Comparison of ENCODE assay signal across 23 mouse cellular contexts in genomic region chr10:60273382-60273781, GRCm38 (mm10). TPM values are rescaled to one million over a fixed set of nuclear protein-coding genes. Genes with fewer than 3 reads are reported as not detected.
A peak's percentile ranks its signal among the peaks of the same experiment; 100 is the strongest.
DNase-seq lines count a peak whose midpoint lies in the region; ATAC-seq and TF ChIP-seq lines count a peak whose summit lies in the region.
"Had no signal": no experiment of that assay in that cellular context is flagged by ENCODE, and none has a peak within 500 bp of the region (broad histone marks: within the 10 kb centered on the region; RNA-seq: fewer than 3 reads in every experiment).

No protein-coding gene starts in this region.

- H3K27ac ChIP-seq in heart, embryonic 12.5 days (ENCODE audit: poor library complexity, severe bottlenecking), result no peak overlapping the region
- H3K27ac ChIP-seq in stomach, embryonic 16.5 days (ENCODE audit: low read length), result no peak overlapping the region
- H3K27ac ChIP-seq in stomach, postnatal 0 days (replicated peaks), result no peak overlapping the region
- H3K27ac ChIP-seq in macrophage, result peak overlapping the region; percentile 100
- H3K27ac ChIP-seq: forebrain, embryonic 13.5 days; hindbrain, embryonic 10.5 days; kidney, embryonic 15.5 days; midbrain, embryonic 10.5 days; midbrain, embryonic 15.5 days had no signal

- no peak for TF ChIP-seq EP300 in stomach, postnatal 0 days (optimal IDR thresholded peaks at IDR 0.05)

- H3K9me3 ChIP-seq in heart, embryonic 12.5 days (replicated peaks), result no peaks in the 10 kb centered on the region
- no peaks in the 10 kb centered on the region for H3K9me3 ChIP-seq in stomach, embryonic 16.5 days (replicated peaks; ENCODE audit: control insufficient read depth, low read length)
- H3K9me3 ChIP-seq in stomach, postnatal 0 days (ENCODE audit: control insufficient read depth, low read length), result no peaks in the 10 kb centered on the region
- H3K9me3 ChIP-seq: forebrain, embryonic 13.5 days; hindbrain, embryonic 10.5 days; kidney, embryonic 15.5 days; midbrain, embryonic 10.5 days; midbrain, embryonic 15.5 days had no signal

- DNase-seq in heart, adult 11 months, result peak; percentile 96
- DNase-seq in stomach, postnatal 0 days (ENCODE audit: low spot score), result no peak
- DNase-seq in adrenal gland, adult 2 months, result no peak
- DNase-seq in embryo, embryonic 11 days, result no peak
- DNase-seq: adrenal gland, postnatal 36 days; cerebellum, adult 11 months; cerebellum, adult 9-11 months; gastrocnemius, postnatal 36 days; heart, postnatal 14 days; kidney, adult 18-20 months; kidney, postnatal 25 days; right cerebral cortex, postnatal 25 days; spleen, adult 18-20 months; thymus, postnatal 4 days had no signal

- no peaks in the 10 kb centered on the region for H3K27me3 ChIP-seq in heart, embryonic 12.5 days (replicated peaks)
- H3K27me3 ChIP-seq in stomach, embryonic 16.5 days (ENCODE audit: control insufficient read depth, insufficient read depth, low read length), result no peaks in the 10 kb centered on the region
- no peaks in the 10 kb centered on the region for H3K27me3 ChIP-seq in stomach, postnatal 0 days (ENCODE audit: control insufficient read depth, insufficient read depth, low read length)
- H3K27me3 ChIP-seq: forebrain, embryonic 13.5 days; kidney, embryonic 15.5 days; midbrain, embryonic 15.5 days had no signal

- 54% methylated on average over 6 of the region's 6 CpGs for WGBS in heart, embryonic 12.5 days
- WGBS in stomach, embryonic 16.5 days, result 50% methylated on average over 6 of the region's 6 CpGs
- WGBS in stomach, postnatal 0 days, result 55% methylated on average over 6 of the region's 6 CpGs
- 7% methylated on average over 5 of the region's 6 CpGs for WGBS in macrophage (ENCODE audit: missing documents)

- peaks cover 77% of the 10 kb centered on the region for H3K79me2 ChIP-seq in macrophage (ENCODE audit: inconsistent target)

- no peaks in the 10 kb centered on the region for H3K36me3 ChIP-seq in heart, embryonic 12.5 days
- no peaks in the 10 kb centered on the region for H3K36me3 ChIP-seq in stomach, embryonic 16.5 days (ENCODE audit: control insufficient read depth, insufficient read depth, low read length)
- no peaks in the 10 kb centered on the region for H3K36me3 ChIP-seq in stomach, postnatal 0 days (ENCODE audit: control insufficient read depth, insufficient read depth, low read length)
- no peaks in the 10 kb centered on the region for H3K36me3 ChIP-seq in macrophage (ENCODE audit: inconsistent target)
- H3K36me3 ChIP-seq: hindbrain, embryonic 10.5 days; kidney, embryonic 15.5 days; midbrain, embryonic 10.5 days; midbrain, embryonic 15.5 days had no signal

- H3K9ac ChIP-seq in heart, embryonic 12.5 days, result no peak overlapping the region
- peak overlapping the region; percentile 18; the same call in 1 of the 2 replicates for H3K9ac ChIP-seq in stomach, embryonic 16.5 days (ENCODE audit: low read length)
- H3K9ac ChIP-seq in stomach, postnatal 0 days (ENCODE audit: low read length), result no peak overlapping the region
- H3K9ac ChIP-seq: forebrain, embryonic 13.5 days; kidney, embryonic 15.5 days; midbrain, embryonic 15.5 days had no signal

- peaks cover 29% of the 10 kb centered on the region for H3K4me1 ChIP-seq in heart, embryonic 12.5 days (replicated peaks)
- H3K4me1 ChIP-seq in stomach, embryonic 16.5 days (ENCODE audit: control insufficient read depth, insufficient read depth, low read length), result peaks cover 14% of the 10 kb centered on the region
- H3K4me1 ChIP-seq in stomach, postnatal 0 days (replicated peaks; ENCODE audit: control insufficient read depth, insufficient read depth), result peaks cover 6% of the 10 kb centered on the region; the same call in 1 of the 2 replicates

- TF ChIP-seq CTCF in stomach, postnatal 0 days (IDR thresholded peaks at IDR 0.05; ENCODE audit: low read depth), result no peak

- no peak for ATAC-seq in heart, embryonic 12.5 days (ENCODE audit: insufficient number of reproducible peaks, low FRiP score)
- ATAC-seq in stomach, embryonic 16.5 days (ENCODE audit: insufficient read depth, low FRiP score), result no peak
- ATAC-seq in stomach, postnatal 0 days (ENCODE audit: low FRiP score, low TSS enrichment), result no peak
- ATAC-seq: forebrain, embryonic 13.5 days; hindbrain, embryonic 16.5 days; midbrain, embryonic 15.5 days had no signal

- H3K4me2 ChIP-seq in heart, embryonic 12.5 days, result no peak overlapping the region
- no peak overlapping the region for H3K4me2 ChIP-seq in stomach, embryonic 16.5 days (ENCODE audit: low read depth, low read length)
- no peak overlapping the region for H3K4me2 ChIP-seq in stomach, postnatal 0 days (replicated peaks; ENCODE audit: low read depth)
- H3K4me2 ChIP-seq: forebrain, embryonic 13.5 days; kidney, embryonic 15.5 days; midbrain, embryonic 15.5 days had no signal

- no peak overlapping the region for H3K4me3 ChIP-seq in heart, embryonic 12.5 days
- no peak overlapping the region for H3K4me3 ChIP-seq in stomach, embryonic 16.5 days (replicated peaks; ENCODE audit: low read length)
- no peak overlapping the region for H3K4me3 ChIP-seq in stomach, postnatal 0 days (ENCODE audit: low read depth, low read length)
- no peak overlapping the region; the same call in 1 of the 2 replicates for H3K4me3 ChIP-seq in macrophage (ENCODE audit: inconsistent target)
- H3K4me3 ChIP-seq: forebrain, embryonic 13.5 days; hindbrain, embryonic 10.5 days; kidney, embryonic 15.5 days; midbrain, embryonic 10.5 days; midbrain, embryonic 15.5 days had no signal

RNA-seq across cellular contexts. Expression of gene Psap, which starts 4.0 kb away (rescaled TPM):
- polyA plus RNA-seq in heart, embryonic 12.5 days (2016; fragmentation: Nextera tagmentation; extraction: Ambion mirVana), result 95.6 and 100.0 TPM in 2 replicates
- polyA plus RNA-seq in stomach, embryonic 16.5 days (2015; fragmentation: Nextera tagmentation; extraction: Ambion mirVana), result 194 and 198 TPM in 2 replicates
- polyA plus RNA-seq in stomach, postnatal 0 days (2015; fragmentation: Nextera tagmentation; extraction: Ambion mirVana), result 128 and 129 TPM in 2 replicates
- 1,000 to 10,000 TPM in 22 of 26 experiments, 100 to 1,000 TPM in 4; 715 to 4,323 (median 2,388) TPM for total RNA-seq in macrophage (2018; cell fraction: chromatin; rRNA removed)
- total RNA-seq in macrophage (2018; cell fraction: cytosol; rRNA removed), result over 10,000 TPM in 25 of 26 experiments, 1,000 to 10,000 TPM in 1; 9,835 to 25,455 (median 13,887) TPM
- total RNA-seq in macrophage (2018; cell fraction: nucleus; rRNA removed), result over 10,000 TPM in 25 of 26 experiments, 1,000 to 10,000 TPM in 1; 4,026 to 20,879 (median 17,761) TPM
- 12,209 to 20,921 TPM (median 16,354 TPM) in 3 replicates for polyA plus RNA-seq in macrophage (2018)
- 1,000 to 10,000 TPM; 1,081 to 1,299 TPM for total RNA-seq in adrenal gland, adult 2 months (2021)
- polyA plus RNA-seq in adrenal gland, adult 2 months (2012; rRNA removed), result 1,236 and 1,342 TPM in 2 replicates

RNA-seq across cellular contexts. Expression of gene Chst3, which starts 54.3 kb away (rescaled TPM):
- 0.69 and 0.72 TPM in 2 replicates for polyA plus RNA-seq in heart, embryonic 12.5 days (2016; fragmentation: Nextera tagmentation; extraction: Ambion mirVana)
- 2.0 and 2.1 TPM in 2 replicates for polyA plus RNA-seq in stomach, embryonic 16.5 days (2015; fragmentation: Nextera tagmentation; extraction: Ambion mirVana)
- 1.1 and 1.4 TPM in 2 replicates for polyA plus RNA-seq in stomach, postnatal 0 days (2015; fragmentation: Nextera tagmentation; extraction: Ambion mirVana)
- total RNA-seq in macrophage (2018; cell fraction: chromatin; rRNA removed), result 1 to 10 TPM in 6 of 26 experiments, under 1 TPM in 7, not detected in 13; 0.36 to 2.8 (median 1.00) TPM
- under 1 TPM in 16 of 26 experiments, not detected in 10; 0.03 to 0.43 (median 0.19) TPM for total RNA-seq in macrophage (2018; cell fraction: cytosol; rRNA removed)
- 1 to 10 TPM in 3 of 26 experiments, under 1 TPM in 12, not detected in 11; 0.06 to 2.1 (median 0.48) TPM for total RNA-seq in macrophage (2018; cell fraction: nucleus; rRNA removed)
- polyA plus RNA-seq in macrophage (2018), result 0.07 to 1.2 TPM (median 0.34 TPM) in 3 replicates
- total RNA-seq in adrenal gland, adult 2 months (2021), result under 1 TPM; 0.37 to 0.79 TPM
- 1.7 TPM in 2 replicates for polyA plus RNA-seq in adrenal gland, adult 2 months (2012; rRNA removed)
